Mouse (Mus musculus) right cerebral cortex, postnatal 10 days (tissue): ENCODE results near the gene Plekhm3.

Experiments
- DNase-seq, 2 experiments: peaks; one replicate each; pipeline ENCODE4 v3.0.0; 2021; ENCODE audit warnings: low spot score in 2 of 2

Gene Plekhm3

GRCm38 (mm10) chr1:64876276-64876675, 80.3 kb downstream of the Plekhm3 start:
- no peak for DNase-seq

GRCm38 (mm10) chr1:64875712-64876111, 80.9 kb downstream of the Plekhm3 start:
- DNase-seq: no peak

GRCm38 (mm10) chr1:64875156-64875555, 81.5 kb downstream of the Plekhm3 start:
- no peak for DNase-seq

GRCm38 (mm10) chr1:64871956-64872355, 84.7 kb downstream of the Plekhm3 start:
- no peak for DNase-seq

GRCm38 (mm10) chr1:64867684-64868083, 88.9 kb downstream of the Plekhm3 start:
- DNase-seq: no peak

- no peak for DNase-seq
Observed at GRCm38 (mm10) chr1:64866140-64866539, 90.5 kb downstream of the Plekhm3 start.

GRCm38 (mm10) chr1:64860235-64860920, 96.2 kb downstream of the Plekhm3 start:
- DNase-seq: no peak

- no peak for DNase-seq
Observed at GRCm38 (mm10) chr1:64859826-64860225, 96.8 kb downstream of the Plekhm3 start.

GRCm38 (mm10) chr1:64854835-64855234, 101.8 kb downstream of the Plekhm3 start:
- DNase-seq: no peak

- DNase-seq: peak; percentile 31 to 35
Observed at GRCm38 (mm10) chr1:64853738-64854730, 102.6 kb downstream of the Plekhm3 start.

- no peak for DNase-seq
Observed at GRCm38 (mm10) chr1:64853244-64853643, 103.4 kb downstream of the Plekhm3 start.

- no peak for DNase-seq
Observed at GRCm38 (mm10) chr1:64852272-64852671, 104.4 kb downstream of the Plekhm3 start.

- no peak for DNase-seq
Observed at GRCm38 (mm10) chr1:64850345-64850744, 106.3 kb downstream of the Plekhm3 start.

GRCm38 (mm10) chr1:64848996-64849395, 107.6 kb downstream of the Plekhm3 start:
- DNase-seq: no peak

- DNase-seq: no peak
Observed at GRCm38 (mm10) chr1:64848081-64848480, 108.5 kb downstream of the Plekhm3 start.

GRCm38 (mm10) chr1:64847565-64847964, 109.1 kb downstream of the Plekhm3 start:
- no peak for DNase-seq

- no peak for DNase-seq
Observed at GRCm38 (mm10) chr1:64844978-64845377, 111.6 kb downstream of the Plekhm3 start.

GRCm38 (mm10) chr1:64843900-64844616, 112.6 kb downstream of the Plekhm3 start:
- no peak for DNase-seq

GRCm38 (mm10) chr1:64840930-64841329, 115.7 kb downstream of the Plekhm3 start:
- no peak for DNase-seq

GRCm38 (mm10) chr1:64836584-64836983, 120.0 kb downstream of the Plekhm3 start:
- DNase-seq: no peak

- no peak for DNase-seq
Observed at GRCm38 (mm10) chr1:64836114-64836513, 120.5 kb downstream of the Plekhm3 start.

GRCm38 (mm10) chr1:64831552-64831951, 125.1 kb downstream of the Plekhm3 start:
- DNase-seq: no peak
